Mouse (Mus musculus): ENCODE data around the gene Ugt1a9.
A peak's percentile ranks its signal among the peaks of the same experiment; 100 is the strongest.

DNA sequence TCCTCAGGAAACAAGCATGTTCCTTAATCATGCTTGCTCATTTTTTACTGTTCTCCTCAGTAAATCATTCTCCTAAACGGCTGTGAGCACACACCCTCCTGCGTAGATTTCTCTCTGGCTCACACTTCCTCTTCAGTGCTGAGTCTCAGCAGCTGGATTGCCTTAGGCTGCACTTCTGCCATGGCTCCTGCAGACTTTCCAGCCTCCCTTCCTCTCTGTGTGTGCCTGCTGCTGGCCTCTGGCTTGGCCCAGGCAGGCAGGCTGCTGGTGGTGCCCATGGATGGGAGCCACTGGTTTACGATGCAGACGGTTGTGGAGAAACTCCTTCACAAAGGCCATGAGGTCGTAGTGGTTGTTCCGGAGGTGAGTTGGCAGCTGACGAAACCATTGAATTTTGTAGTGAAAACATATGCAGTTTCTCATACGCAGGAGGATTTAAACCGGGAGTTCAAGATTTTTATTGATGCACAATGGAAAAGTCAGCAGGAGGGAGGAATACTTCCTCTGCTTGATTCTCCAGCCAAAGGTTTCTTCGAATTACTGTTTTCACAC is 24.4 kb downstream of the Ugt1a9 start, which contains the start of gene Ugt1a7c:
- TF ChIP-seq POLR2A (IDR thresholded peaks at IDR 0.05; ENCODE audit: borderline replicate concordance, control insufficient read depth, low read depth, low read length) = peak; percentile 50; the same call in 1 of the 2 replicates
- no peak for TF ChIP-seq CTCF (IDR thresholded peaks at IDR 0.05; ENCODE audit: control insufficient read depth, insufficient read depth, low read length)
